Mouse (Mus musculus) spleen, adult 12 weeks (tissue): Measurements from ENCODE around the gene Gm44973.
"Not testable (repeated sequence)": the region's sequence is repeated elsewhere in the genome, so short reads cannot be mapped to it uniquely, and the experiment has no call there.

Experiments
- DNase-seq: peaks from one replicate; pipeline ENCODE4 v3.0.0; 2022; ENCODE audit warnings: low spot score

The Gm44973 gene

GRCm38 (mm10) chr7:5015118-5016001, at the start of gene Gm44973:
TSS of gene Gm44973 (plus strand) at chr7:5015496.
- DNase-seq, result peak; percentile 86

GRCm38 (mm10) chr7:4971068-4971467, 44.2 kb upstream of the Gm44973 start, which contains the start of gene Sbk3:
TSS of gene Sbk3 (minus strand) at chr7:4971168.
- no peak for DNase-seq

GRCm38 (mm10) chr7:4971710-4972109, 43.6 kb upstream of the Gm44973 start:
- no peak for DNase-seq

- DNase-seq, result no peak
Measured at GRCm38 (mm10) chr7:4972321-4973047, 42.8 kb upstream of the Gm44973 start.

- DNase-seq, result no peak
Measured at GRCm38 (mm10) chr7:4975455-4975854, 39.8 kb upstream of the Gm44973 start.

- no peak for DNase-seq
Measured at GRCm38 (mm10) chr7:4976832-4977231, 38.5 kb upstream of the Gm44973 start.

- no peak for DNase-seq
Measured at GRCm38 (mm10) chr7:4988250-4988649, 27.0 kb upstream of the Gm44973 start.

- DNase-seq, result no peak
Measured at GRCm38 (mm10) chr7:4993347-4993998, 21.8 kb upstream of the Gm44973 start.

- no peak for DNase-seq
Measured at GRCm38 (mm10) chr7:4993999-4994788, 21.1 kb upstream of the Gm44973 start.

- no peak for DNase-seq
Measured at GRCm38 (mm10) chr7:4995268-4996002, 19.9 kb upstream of the Gm44973 start.

- no peak for DNase-seq
Measured at GRCm38 (mm10) chr7:4996003-4996895, 19.0 kb upstream of the Gm44973 start, which contains the start of gene Zfp579. TSS of gene Zfp579 (minus strand) at chr7:4996158.

GRCm38 (mm10) chr7:4996934-4997333, 18.4 kb upstream of the Gm44973 start:
- DNase-seq, result no peak

- DNase-seq, result no peak
Measured at GRCm38 (mm10) chr7:4999876-5000275, 15.4 kb upstream of the Gm44973 start.

- not testable (repeated sequence) for DNase-seq
Measured at GRCm38 (mm10) chr7:5002876-5003275, 12.4 kb upstream of the Gm44973 start.

GRCm38 (mm10) chr7:5008229-5008628, 7.1 kb upstream of the Gm44973 start:
- DNase-seq, result no peak

- DNase-seq, result no peak
Measured at GRCm38 (mm10) chr7:5012681-5013513, 2.4 kb upstream of the Gm44973 start.

GRCm38 (mm10) chr7:5014251-5015117, 812 bp upstream of the Gm44973 start, which contains the start of the genes Zfp524 and Fiz1:
TSS of gene Zfp524 (plus strand) at chr7:5014415.
TSS of gene Fiz1 (minus strand) at chr7:5014697.
- peak; percentile 93 for DNase-seq

- no peak for DNase-seq
Measured at GRCm38 (mm10) chr7:5016057-5016456, 761 bp downstream of the Gm44973 start.
